Mouse (Mus musculus): ENCODE results near the gene Dapk1.
"Not testable (repeated sequence)": the region's sequence is repeated elsewhere in the genome, so short reads cannot be mapped to it uniquely, and the experiment has no call there.

The Dapk1 gene

DNA sequence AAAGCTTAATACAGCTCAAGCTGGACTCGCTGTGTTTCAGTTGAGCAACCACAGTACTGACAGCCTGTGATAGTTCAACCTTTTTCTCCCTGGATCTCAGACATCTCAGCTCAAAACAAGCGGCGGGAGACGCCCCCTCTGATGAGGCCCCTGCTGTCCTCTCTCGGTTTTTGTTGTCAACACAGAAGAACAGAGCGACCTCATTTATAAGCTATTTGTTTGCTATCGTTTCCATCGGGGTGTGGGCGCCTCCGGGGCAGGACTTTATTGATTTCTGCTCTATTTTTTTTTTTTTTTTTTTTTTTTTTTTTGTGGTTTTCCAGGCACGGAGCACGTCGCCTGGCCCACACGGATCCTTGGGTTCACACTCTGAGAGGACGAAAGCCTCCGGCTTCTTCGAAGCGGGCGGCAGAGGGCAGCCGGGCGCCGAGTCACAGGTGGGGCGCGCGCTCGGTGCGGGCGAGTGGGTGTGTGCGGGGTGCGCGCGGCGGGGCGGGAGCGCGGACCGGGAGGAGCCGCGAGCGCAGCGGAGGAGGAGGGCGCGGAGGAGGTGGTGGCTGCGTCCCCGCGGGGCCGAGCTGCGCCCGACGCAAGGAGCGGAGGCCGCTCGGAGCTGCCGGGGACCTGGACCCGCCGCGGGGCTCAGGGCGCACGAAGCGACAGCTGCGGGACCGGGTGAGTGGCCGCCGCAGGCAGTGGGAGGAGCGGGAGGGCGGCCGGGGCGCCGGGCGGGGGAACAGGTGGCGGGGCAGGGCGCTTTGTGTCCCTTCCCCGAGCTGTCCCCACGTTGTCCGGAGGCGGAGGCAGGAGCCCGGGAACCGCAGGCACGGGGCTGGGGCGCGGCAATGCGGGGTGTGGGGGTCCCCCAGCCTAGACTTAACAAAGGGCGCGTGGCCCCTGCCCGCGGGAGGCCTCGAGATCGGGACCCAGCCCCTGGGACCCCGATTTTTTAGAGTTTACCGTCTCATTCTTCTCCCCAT lies at the start of gene Dapk1:
Gene Dapk1, plus strand, starts transcription at position 512 of the 980 bp plus-strand sequence.
- DNase-seq (ENCODE audit: low spot score): peak; percentile 68

DNA sequence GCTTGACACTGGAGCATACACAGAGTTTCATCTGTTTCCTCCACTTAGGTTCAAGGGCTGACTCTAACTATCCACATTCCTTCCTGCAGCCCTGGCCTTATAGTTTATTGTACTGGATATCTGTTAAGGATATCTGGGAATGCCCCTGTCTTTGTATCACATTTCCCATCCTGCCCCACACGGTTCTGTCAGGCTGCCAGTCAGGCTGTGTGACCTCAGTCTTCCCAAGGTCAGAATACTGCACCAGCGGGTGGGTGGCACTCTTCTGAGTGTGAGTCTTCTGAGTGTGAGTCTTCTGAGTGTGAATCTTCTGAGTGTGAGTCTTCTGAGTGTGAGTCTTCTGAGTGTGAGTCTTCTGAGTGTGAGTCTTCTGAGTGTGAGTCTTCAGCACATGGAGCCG lies 48.4 kb upstream of the Dapk1 start:
- DNase-seq (ENCODE audit: low spot score): no peak

DNA sequence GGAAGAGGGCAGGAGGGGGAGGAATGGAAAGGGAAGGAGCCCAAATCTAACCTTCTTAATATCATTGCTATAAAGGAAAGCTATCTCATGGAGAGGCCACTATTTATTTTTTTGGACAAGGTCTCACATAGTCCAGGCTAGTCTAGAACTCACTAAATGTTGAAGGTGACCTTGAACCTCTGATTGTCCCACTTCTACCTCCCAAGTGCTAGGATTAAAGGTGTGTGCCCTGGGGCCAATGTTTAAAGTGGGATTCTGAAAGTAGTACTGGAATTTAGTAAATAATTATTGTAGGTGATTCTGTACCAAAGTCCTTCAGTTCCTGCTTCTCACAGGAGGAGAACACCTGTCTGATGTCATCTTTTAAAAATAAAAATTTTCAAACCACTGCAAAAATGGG lies 45.3 kb upstream of the Dapk1 start:
- no peak for DNase-seq (ENCODE audit: low spot score)

DNA sequence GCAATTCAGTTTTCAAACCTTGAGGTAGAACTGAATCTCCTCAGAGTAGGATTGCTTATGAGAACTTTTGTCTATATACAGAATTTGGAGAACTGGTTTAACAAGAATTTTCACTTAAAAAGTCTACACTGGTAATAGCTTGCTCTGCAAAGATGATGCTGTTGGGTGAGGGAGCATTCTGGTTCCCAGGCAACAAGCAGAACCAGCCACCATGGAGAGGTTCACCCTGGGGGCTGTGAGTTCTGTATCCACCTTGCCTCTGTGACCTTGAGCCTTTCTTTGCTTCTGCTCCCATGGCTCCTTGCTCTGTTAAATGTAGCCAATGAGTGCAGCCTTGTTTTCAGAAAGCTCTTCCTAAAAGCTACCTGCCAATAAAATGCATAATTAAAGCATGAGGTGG lies 44.8 kb upstream of the Dapk1 start:
- no peak for DNase-seq (ENCODE audit: low spot score)

DNA sequence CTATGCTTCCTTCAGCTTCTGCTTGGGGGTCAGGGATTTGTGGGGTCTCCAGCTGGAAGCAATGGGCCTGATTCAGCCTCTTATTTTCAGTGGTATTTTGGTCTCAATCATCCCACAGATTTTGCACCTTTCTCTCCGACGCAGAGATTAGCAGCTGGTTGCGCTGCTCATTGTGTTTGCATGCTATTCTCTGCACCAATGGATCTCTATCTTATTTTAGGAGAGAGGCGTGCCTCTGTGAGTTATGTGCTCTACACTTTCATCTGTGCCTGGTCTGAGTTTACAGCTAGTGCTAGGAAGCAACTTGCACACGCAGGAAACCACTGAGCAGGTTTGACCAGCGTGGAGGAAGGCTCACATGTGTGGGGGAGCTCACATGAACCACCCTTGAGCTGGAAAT lies 37.4 kb upstream of the Dapk1 start:
- no peak for DNase-seq (ENCODE audit: low spot score)

DNA sequence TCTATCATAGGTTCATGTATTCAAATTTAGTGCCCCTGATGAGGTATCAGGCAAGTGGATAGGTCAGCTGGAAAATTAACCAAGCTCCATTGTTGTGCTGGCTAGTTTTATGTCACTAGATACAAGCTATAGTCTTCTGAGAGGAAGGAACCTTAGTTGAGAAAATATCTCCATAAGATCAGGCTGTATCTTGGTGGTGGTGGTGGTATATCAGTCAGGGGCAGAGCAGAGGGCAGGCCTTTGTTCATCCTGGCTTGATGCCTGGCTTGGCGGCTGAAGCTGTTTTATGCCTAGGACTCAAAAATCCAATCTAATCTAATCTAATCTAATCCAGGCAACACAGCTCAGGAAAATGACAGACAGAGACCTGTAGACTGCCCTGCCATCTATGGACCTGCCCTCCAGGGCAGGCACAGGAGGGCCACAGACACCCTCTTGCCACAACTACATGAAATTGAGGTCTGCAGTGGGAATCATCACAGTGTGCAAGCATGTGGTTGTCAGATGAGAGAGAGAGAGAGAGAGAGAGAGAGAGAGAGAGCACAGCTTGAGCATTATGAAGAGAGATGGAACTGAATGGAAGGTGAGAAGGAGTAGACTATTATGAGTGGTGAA lies 32.7 kb upstream of the Dapk1 start:
- DNase-seq (ENCODE audit: low spot score): no peak

DNA sequence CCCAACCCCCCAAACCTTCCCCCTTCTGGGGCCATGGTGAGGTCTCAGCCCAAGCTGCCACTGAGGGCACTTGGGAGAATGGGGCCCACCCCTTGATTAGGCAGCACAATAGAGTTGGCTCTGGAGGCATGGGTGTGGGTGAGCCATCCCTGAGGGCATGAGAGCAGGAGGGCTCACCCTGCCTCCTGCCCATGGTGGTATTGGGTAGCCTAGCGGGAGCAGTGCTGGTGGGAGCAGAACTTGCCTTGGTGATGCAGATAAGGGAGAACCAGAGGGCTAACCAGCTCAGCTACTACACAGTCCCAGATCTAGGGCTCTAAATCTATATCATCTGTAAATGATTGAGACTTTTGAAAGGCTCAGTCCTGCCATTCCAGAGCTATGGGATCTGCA lies 32.2 kb upstream of the Dapk1 start:
- DNase-seq (ENCODE audit: low spot score): no peak

DNA sequence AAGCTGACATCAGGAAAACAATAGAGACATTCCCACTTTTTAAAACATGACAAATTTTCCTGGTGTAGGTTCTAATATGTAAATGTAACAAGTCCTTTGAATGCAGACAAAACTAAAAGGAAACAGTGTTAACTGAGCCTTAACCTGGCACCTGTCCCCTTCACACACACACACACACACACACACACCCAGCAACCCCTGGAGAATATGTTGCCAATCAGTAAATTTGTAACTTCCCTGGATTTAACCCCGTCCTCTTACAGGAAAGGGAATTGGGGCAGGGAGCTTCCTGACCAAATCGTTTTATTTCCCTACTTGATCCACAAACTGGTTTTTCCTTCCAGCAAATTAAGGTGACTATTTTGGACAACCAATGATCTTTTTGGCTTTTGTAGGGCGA lies 28.2 kb upstream of the Dapk1 start:
- DNase-seq (ENCODE audit: low spot score): no peak

DNA sequence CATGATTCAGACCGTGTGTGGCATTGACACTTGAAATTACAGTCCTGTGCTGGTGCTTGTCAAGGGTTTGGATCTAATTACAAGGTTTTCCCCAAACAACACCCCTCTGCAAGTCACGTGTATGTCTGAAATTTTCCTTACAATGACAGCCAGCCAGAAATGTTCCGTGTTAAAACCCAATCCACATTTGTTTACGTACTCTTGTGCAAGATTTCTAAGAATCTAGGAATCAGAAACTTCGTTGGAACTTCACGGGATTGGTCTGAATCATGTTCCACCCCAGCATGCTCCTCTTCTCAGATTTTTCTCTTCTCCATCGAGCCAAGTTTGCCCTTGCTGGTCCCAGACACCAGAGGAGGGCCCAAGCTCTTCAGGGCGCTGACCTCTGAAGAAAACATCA lies 27.8 kb upstream of the Dapk1 start:
- DNase-seq (ENCODE audit: low spot score): no peak

DNA sequence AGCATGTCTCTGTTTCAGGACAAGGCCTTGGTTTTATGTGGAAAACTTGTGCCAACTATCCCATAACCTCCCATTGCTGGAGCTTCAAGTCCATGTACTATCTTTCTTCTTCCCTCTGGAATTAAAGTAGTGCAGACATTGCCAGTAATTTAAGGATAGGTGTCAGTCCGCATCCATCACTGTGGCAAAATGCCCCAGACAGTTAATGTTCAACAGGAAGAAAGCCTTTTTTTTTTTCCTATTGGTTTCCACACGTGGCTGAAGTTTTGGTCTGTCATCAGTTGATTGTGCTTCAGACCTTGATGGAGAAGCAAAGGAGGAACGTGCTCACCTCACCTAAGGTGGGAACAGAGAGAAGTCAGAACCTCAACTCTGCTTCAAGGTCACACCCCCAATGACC lies 23.2 kb upstream of the Dapk1 start:
- no peak for DNase-seq (ENCODE audit: low spot score)

DNA sequence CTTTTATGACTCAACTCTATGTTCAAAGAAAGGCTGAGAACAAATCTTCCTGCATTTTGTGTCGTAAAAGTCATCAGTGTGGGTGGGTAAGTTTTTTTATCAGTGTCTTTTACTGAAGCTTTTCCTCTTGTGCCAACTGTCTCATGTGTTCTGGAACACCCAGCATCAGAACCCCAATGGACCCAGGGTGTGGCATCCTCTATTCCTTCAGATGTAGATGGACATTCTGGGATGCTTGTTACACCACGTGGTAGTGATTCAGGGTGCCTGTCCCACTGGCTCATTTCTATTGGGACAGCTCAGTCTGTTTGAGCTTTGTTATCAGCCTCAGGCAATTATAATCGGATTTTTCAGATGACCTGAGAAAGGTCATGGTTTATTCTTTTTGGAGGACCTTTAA lies 6.9 kb upstream of the Dapk1 start:
- DNase-seq (ENCODE audit: low spot score): no peak

DNA sequence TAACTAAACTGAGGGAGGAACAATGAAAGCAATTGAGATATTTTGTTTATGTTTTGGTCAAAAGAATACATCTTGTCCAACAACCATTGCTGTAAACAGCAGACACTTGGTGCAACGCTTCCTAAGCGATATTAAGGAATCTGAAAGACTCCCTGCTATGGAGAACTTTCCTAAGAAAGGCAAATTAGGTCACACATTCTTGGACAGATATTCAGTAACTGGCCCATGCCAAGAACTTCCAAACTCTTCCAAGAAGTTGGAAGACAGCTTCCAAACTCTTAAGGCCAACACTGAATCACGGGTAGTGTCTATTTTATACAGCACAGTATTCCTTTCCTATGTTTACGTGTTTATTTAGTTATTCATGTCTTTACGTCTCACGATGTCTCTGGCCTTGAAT lies 6.2 kb upstream of the Dapk1 start:
- no peak for DNase-seq (ENCODE audit: low spot score)

DNA sequence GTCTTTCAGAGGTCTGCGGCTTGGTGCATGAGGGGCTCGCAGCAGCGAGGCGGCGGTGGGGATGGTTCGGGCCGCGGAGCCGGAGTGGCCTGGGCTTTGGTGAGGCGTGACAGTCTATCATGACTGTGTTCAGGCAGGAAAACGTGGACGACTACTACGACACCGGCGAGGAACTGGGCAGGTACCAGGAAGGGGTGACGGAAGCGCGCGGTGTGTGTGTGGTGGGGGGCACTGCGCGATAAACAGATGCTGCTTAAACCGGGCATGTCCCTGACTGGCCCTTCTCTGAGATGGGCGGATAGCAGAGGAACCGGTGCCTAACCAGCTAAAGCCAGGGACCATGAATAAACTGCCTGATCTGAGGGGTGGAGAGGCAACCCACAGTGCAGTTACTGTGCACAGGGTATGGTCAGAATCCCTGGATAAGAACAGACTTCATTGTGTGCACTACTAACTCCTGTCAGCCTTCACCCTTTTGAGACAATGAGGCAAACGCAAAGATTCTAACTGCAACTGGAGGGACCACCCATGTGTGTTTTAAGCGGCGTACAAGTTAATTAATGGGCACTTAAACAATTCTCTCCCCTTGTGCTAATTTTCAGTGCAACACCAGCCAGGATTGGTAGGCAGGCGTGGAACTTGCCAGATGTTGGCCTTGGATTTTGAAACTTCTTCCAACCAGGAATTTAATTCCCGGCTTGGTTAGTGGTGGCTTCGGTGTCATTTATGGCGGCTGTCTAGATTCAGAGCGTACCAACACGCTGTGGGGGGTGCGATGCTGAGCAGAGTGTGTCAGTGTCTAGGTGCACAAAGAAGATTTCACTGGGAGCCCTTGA lies 887 bp downstream of the Dapk1 start:
- DNase-seq (ENCODE audit: low spot score): peak; percentile 47

DNA sequence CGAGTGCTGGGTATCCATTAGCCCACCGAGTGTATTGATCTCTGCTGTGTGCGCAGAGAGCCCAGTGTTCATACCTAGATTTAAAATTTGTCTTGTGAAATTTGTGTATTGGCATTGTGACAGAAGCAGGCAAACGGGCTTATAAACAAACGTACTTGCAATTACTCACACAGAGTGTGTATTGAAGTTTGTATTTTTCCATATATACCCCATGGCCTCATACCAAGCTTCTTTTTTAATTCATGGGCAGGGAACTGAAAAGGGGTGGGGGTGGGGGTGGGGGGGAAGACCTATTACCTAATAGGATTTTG lies 1.5 kb downstream of the Dapk1 start:
- no peak for DNase-seq (ENCODE audit: low spot score)

DNA sequence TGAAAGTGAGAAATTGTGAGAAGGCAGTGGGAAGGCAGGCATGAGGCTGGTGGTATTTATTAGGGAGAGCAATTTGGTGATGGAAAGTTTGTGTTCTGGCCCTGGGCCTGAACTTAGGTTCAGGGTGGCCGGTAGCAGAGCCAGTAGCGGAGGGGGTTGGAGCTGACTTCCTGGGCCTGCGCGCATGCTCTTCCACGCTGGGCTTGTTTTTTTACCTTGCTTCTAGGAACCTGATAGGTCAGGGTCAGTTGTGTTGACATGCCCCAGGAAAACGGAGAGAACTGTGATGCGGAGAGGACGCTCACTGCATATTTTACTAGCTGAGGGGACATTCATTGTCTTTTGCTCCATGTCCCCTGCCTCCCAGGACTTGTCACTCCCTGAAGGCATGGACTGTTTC lies 5.7 kb downstream of the Dapk1 start:
- DNase-seq (ENCODE audit: low spot score): no peak

DNA sequence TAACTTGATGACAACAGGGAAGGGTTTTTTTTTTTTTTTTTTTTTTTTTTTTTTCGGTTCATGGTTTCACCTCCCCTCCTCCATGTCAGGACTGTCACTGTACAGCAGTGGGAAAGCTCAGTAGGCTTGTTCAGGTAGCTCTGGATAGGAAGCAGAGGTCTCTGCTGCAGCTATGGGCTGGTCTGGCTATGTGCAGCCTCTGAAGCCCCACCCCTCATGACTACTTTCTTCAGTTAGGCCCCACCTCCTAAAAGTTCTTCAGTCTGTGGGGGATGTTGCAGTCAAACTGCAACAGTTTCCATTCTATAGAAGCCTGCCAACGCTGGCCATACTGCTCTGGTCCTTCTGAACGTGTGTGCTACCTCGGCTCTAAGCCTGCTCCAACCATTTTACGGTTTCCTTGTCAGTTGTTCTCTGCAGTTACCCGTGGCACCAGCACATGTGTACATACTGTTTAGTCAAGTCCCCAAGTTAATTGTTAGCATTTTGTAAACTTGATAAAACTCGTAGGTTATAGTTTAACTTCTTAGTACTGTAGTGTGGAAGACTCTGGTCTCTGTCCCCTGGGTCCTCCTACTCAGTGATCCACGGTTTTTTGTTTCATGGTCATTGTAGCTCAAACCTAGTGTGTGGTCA lies 6.8 kb downstream of the Dapk1 start:
- DNase-seq (ENCODE audit: low spot score): no peak

DNA sequence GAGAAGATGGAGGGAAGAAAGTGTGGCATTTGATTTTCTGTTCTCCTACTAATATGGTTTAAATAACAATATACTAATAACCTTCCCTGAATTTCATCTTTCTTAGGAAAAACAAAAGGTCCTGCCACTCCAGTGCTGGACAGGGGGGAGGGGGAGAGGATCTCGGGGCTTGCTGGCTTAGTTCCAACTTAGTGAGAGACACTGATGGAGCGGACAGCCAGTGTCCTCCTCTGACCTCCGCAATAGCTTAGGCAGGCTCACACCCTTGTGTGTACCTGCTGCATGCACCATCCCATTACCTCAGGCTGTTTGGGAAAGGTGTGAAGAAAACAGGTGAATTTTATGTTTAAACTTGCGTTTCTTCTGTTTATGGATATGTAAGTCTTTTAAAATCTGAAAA lies 7.5 kb downstream of the Dapk1 start:
- DNase-seq (ENCODE audit: low spot score): no peak

DNA sequence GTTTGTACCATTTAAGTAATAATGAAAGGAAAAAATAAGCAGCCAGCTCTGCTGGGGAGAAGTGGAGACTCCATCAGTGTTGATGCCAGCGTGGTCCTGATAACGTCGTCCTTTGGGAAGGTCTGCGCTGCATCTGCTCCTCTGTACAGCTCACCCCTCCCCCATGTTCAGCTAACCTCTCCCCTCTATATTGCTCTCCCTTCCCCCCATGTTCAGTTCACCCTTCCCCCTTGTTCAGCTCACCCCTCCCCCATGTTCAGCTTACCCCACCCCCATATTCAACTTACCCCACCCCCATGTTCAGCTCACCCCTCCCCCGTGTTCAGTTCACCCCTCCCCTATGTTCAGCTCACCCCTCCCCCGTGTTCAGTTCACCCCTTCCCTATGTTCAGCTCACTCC lies 8.8 kb downstream of the Dapk1 start:
- no peak for DNase-seq (ENCODE audit: low spot score)

DNA sequence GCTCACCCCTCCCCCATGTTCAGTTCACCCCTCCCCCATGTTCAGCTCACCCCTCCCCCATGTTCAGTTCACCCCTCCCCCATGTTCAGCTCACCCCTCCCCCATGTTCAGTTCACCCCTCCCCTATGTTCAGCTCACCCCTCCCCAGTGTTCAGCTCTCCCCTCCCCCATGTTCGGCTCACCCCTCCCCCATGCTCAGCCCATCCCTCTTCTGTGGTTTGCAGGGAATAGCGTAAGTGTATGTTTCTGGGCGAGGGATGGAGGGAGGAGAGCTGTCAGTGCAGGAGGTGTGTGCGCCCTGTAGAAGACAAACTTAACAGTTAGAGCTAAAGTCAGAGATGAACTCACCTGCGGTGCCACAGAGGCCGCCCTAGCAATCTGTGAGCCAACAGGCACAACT lies 9.2 kb downstream of the Dapk1 start:
- DNase-seq (ENCODE audit: low spot score): not testable (repeated sequence)

DNA sequence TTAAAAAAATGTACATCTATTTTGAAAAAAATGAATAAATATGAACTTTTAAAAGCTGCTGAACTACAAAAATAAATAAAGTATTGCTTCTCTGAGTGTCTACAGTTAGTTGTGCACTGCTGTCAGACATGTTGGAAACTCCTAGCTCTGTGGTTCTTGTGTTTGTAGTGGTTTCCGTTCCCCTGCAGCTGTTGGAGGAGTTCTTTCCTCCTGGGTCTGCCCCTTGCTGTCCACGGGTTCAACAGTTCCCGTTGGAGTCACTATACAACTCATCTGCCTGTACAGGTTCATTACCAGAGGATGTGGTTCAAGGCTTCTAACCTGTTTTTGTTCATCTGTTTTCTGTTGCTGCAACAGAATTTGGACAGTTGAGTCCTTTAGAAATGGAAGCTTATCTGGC lies 10.4 kb downstream of the Dapk1 start:
- no peak for DNase-seq (ENCODE audit: low spot score)

DNA sequence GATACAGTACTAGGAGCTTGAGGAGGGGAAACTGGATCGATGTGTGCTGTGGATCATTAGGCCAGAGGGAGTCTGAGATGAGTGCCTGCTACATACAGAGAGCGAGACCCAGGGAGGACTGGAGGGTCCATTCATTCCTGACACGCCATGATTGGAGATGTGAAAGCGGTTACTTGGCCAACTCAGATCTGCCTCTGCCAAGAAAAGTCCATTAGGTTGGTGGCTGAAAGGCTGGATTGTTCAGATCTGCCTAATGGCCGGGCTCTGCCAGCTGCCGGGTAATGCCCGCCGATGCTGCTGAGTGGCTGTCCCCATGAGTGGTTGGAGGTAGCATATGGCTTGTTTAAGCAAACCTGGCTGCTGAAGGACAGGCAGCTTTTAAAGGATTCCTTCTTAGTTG lies 12.4 kb downstream of the Dapk1 start:
- no peak for DNase-seq (ENCODE audit: low spot score)

DNA sequence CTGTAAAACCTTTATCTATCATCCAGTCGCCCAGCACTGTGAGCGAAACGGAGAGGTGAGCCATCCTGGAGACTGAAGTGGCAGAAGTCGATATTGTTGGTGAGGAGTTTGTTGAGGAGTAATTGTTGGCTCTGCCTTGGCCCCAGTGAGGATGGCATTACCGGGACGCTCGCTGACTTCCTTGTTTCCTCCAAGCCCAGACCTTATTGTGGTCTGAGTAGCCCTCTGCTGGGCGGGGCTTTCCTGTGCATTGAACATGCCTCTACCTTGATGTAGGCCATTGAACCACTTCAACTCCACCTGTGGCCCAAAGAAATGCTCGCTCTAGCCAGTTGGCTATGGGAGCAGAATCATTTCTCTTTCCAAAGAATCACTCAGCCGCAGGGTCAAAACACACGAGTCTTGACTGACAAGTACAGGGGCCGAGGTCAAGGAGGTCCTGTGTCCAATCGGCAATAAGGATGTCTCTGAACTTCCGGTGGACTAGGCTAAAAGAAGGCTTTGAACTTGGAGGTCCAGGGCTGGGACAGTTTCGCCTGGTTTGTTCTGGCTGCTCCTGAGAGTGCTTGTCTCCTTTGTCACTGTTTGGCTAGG lies 13.4 kb downstream of the Dapk1 start:
- no peak for DNase-seq (ENCODE audit: low spot score)

All from T-cell, adult 2 months (primary cell).